Comparison of ENCODE assay signal across 9 mouse cellular contexts in genomic region chr11:109419961-109420566, GRCm38 (mm10). TPM values are rescaled to one million over a fixed set of nuclear protein-coding genes. Genes with fewer than 3 reads are reported as not detected.
DNase-seq lines count a peak whose midpoint lies in the region; ATAC-seq lines count a peak whose summit lies in the region.
"Had no signal": no experiment of that assay in that cellular context is flagged by ENCODE, and none has a peak within 500 bp of the region (broad histone marks: within the 10 kb centered on the region; RNA-seq: fewer than 3 reads in every experiment).

No protein-coding gene starts in this region.

- 0 out of 2 replicates have a peak overlapping the region, but pooled peaks have one; percentile 19 for H3K9ac ChIP-seq in limb, embryonic 12.5 days (replicated peaks)

- 49% methylated on average over 16 of the region's 16 CpGs for WGBS in limb, embryonic 12.5 days
- WGBS in limb, embryonic 10.5 days = 60% methylated on average over 16 of the region's 16 CpGs
- WGBS in macrophage (ENCODE audit: missing documents) = 4% methylated on average over 16 of the region's 16 CpGs

- H3K79me2 ChIP-seq in macrophage (ENCODE audit: inconsistent target) = peaks cover 12% of the 10 kb centered on the region

- no peak for DNase-seq in limb, embryonic 10.5 days (ENCODE audit: low spot score)
- peak; percentile 81 for DNase-seq in thymus, postnatal 14 days
- no peak for DNase-seq in testis, postnatal 10 days (ENCODE audit: low spot score)
- DNase-seq in layer of hippocampus, postnatal 14 days (ENCODE audit: low spot score in 2 of 2) = no peak
- DNase-seq in adrenal gland, postnatal 14 days = no peak

- peaks cover 7% of the 10 kb centered on the region; the same call in 1 of the 2 replicates for H3K27me3 ChIP-seq in limb, embryonic 12.5 days
- no peaks in the 10 kb centered on the region; the same call in 1 of the 2 replicates for H3K27me3 ChIP-seq in limb, embryonic 10.5 days (ENCODE audit: low read depth, poor library complexity, severe bottlenecking)

- H3K4me2 ChIP-seq in limb, embryonic 12.5 days = no peak overlapping the region

- no peaks in the 10 kb centered on the region for H3K9me3 ChIP-seq in limb, embryonic 12.5 days
- H3K9me3 ChIP-seq in limb, embryonic 10.5 days (replicated peaks) = no peaks in the 10 kb centered on the region

- peaks cover 4% of the 10 kb centered on the region; the same call in 1 of the 2 replicates for H3K4me1 ChIP-seq in limb, embryonic 12.5 days (replicated peaks)
- no peaks in the 10 kb centered on the region; the same call in 1 of the 2 replicates for H3K4me1 ChIP-seq in limb, embryonic 10.5 days
- no peaks in the 10 kb centered on the region for H3K4me1 ChIP-seq in brown adipose tissue, adult 24 weeks (ENCODE audit: control insufficient read depth, insufficient read depth, insufficient read length, low read length)

- ATAC-seq in limb, embryonic 12.5 days (ENCODE audit: insufficient number of reproducible peaks, insufficient read depth, low FRiP score, low TSS enrichment, low read depth) = no peak

- H3K27ac ChIP-seq in limb, embryonic 12.5 days = no peak overlapping the region
- H3K27ac ChIP-seq in limb, embryonic 10.5 days = no peak overlapping the region
- no peak overlapping the region for H3K27ac ChIP-seq in brown adipose tissue, adult 24 weeks (replicated peaks; ENCODE audit: low read depth, low read length)
- H3K27ac ChIP-seq in macrophage = peak overlapping the region; percentile 79

- H3K4me3 ChIP-seq in limb, embryonic 12.5 days (replicated peaks) = no peak overlapping the region
- no peak overlapping the region for H3K4me3 ChIP-seq in limb, embryonic 10.5 days
- peak overlapping the region; percentile 23; the same call in 1 of the 2 replicates for H3K4me3 ChIP-seq in brown adipose tissue, adult 24 weeks (ENCODE audit: insufficient read depth, low read depth, low read length)
- H3K4me3 ChIP-seq in macrophage (ENCODE audit: inconsistent target) = peak overlapping the region; percentile 5; the same call in 1 of the 2 replicates

- no peaks in the 10 kb centered on the region for H3K36me3 ChIP-seq in limb, embryonic 12.5 days
- H3K36me3 ChIP-seq in limb, embryonic 10.5 days = no peaks in the 10 kb centered on the region
- no peaks in the 10 kb centered on the region for H3K36me3 ChIP-seq in macrophage (ENCODE audit: inconsistent target)

RNA-seq across cellular contexts. Expression of gene Amz2, which starts 5.7 kb away (rescaled TPM):
- polyA plus RNA-seq in limb, embryonic 12.5 days (2016; fragmentation: Nextera tagmentation; extraction: Ambion mirVana) = 43.2 and 46.8 TPM in 2 replicates
- 43.1 and 46.2 TPM in 2 replicates for polyA plus RNA-seq in limb, embryonic 10.5 days (2016; fragmentation: Nextera tagmentation; extraction: Ambion mirVana)
- polyA plus RNA-seq in brown adipose tissue, adult 24 weeks (2012; ENCODE audit: insufficient read depth, insufficient read length, missing spikeins) = 37.3 and 51.5 TPM in 2 replicates
- total RNA-seq in macrophage (2018; cell fraction: chromatin; rRNA removed) = 10 to 100 TPM; 25.6 to 95.9 (median 56.5) TPM
- total RNA-seq in macrophage (2018; cell fraction: cytosol; rRNA removed) = 10 to 100 TPM; 24.6 to 33.2 (median 29.0) TPM
- total RNA-seq in macrophage (2018; cell fraction: nucleus; rRNA removed) = 10 to 100 TPM; 32.1 to 79.2 (median 45.3) TPM
- 22.7 to 28.5 TPM (median 22.9 TPM) in 3 replicates for polyA plus RNA-seq in macrophage (2018)
- total RNA-seq in layer of hippocampus, postnatal 14 days (2021) = 10 to 100 TPM; 70.6 to 75.2 TPM
- 41.0 and 41.1 TPM in 2 replicates for total RNA-seq in adrenal gland, postnatal 14 days (2021)

RNA-seq across cellular contexts. Expression of gene 9930022D16Rik, which starts 6.3 kb away (rescaled TPM):
- polyA plus RNA-seq in limb, embryonic 12.5 days (2016; fragmentation: Nextera tagmentation; extraction: Ambion mirVana) = not detected in 2 replicates
- polyA plus RNA-seq in limb, embryonic 10.5 days (2016; fragmentation: Nextera tagmentation; extraction: Ambion mirVana) = not detected in 2 replicates
- polyA plus RNA-seq in brown adipose tissue, adult 24 weeks (2012; ENCODE audit: insufficient read depth, insufficient read length, missing spikeins) = not detected in 2 replicates
- 10 to 100 TPM in 16 of 26 experiments, 1 to 10 TPM in 10; 4.7 to 50.1 (median 11.3) TPM for total RNA-seq in macrophage (2018; cell fraction: chromatin; rRNA removed)
- 1 to 10 TPM in 3 of 26 experiments, under 1 TPM in 23; 0.04 to 2.1 (median 0.42) TPM for total RNA-seq in macrophage (2018; cell fraction: cytosol; rRNA removed)
- 10 to 100 TPM in 19 of 26 experiments, 1 to 10 TPM in 7; 5.1 to 42.5 (median 15.9) TPM for total RNA-seq in macrophage (2018; cell fraction: nucleus; rRNA removed)
- 0.28 to 1.1 TPM (median 0.40 TPM) in 3 replicates for polyA plus RNA-seq in macrophage (2018)
- not detected for total RNA-seq in layer of hippocampus, postnatal 14 days (2021)
- not detected in 2 replicates for total RNA-seq in adrenal gland, postnatal 14 days (2021)
- total RNA-seq: liver, adult 2 months had no signal
- polyA plus RNA-seq: liver, adult 2 months had no signal

RNA-seq across cellular contexts. Expression of gene Arsg, which starts 53.1 kb away (rescaled TPM):
- polyA plus RNA-seq in limb, embryonic 12.5 days (2016; fragmentation: Nextera tagmentation; extraction: Ambion mirVana) = 2.8 and 4.3 TPM in 2 replicates
- 1.5 and 1.7 TPM in 2 replicates for polyA plus RNA-seq in limb, embryonic 10.5 days (2016; fragmentation: Nextera tagmentation; extraction: Ambion mirVana)
- 1.2 and 3.7 TPM in 2 replicates for polyA plus RNA-seq in brown adipose tissue, adult 24 weeks (2012; ENCODE audit: insufficient read depth, insufficient read length, missing spikeins)
- total RNA-seq in macrophage (2018; cell fraction: chromatin; rRNA removed) = 10 to 100 TPM; 10.1 to 29.8 (median 19.5) TPM
- total RNA-seq in macrophage (2018; cell fraction: cytosol; rRNA removed) = 1 to 10 TPM; 1.9 to 5.1 (median 3.2) TPM
- total RNA-seq in macrophage (2018; cell fraction: nucleus; rRNA removed) = 10 to 100 TPM in 17 of 26 experiments, 1 to 10 TPM in 9; 6.0 to 20.6 (median 11.4) TPM
- 2.1 to 3.4 TPM (median 2.5 TPM) in 3 replicates for polyA plus RNA-seq in macrophage (2018)
- total RNA-seq in layer of hippocampus, postnatal 14 days (2021) = 10 to 100 TPM; 10.4 to 11.2 TPM
- total RNA-seq in adrenal gland, postnatal 14 days (2021) = 3.3 and 7.0 TPM in 2 replicates

RNA-seq across cellular contexts. Expression of gene Slc16a6, which starts 53.3 kb away (rescaled TPM):
- polyA plus RNA-seq in limb, embryonic 12.5 days (2016; fragmentation: Nextera tagmentation; extraction: Ambion mirVana) = 3.5 and 3.6 TPM in 2 replicates
- polyA plus RNA-seq in limb, embryonic 10.5 days (2016; fragmentation: Nextera tagmentation; extraction: Ambion mirVana) = 4.7 and 5.1 TPM in 2 replicates
- 0.63 and 1.2 TPM in 2 replicates for polyA plus RNA-seq in brown adipose tissue, adult 24 weeks (2012; ENCODE audit: insufficient read depth, insufficient read length, missing spikeins)
- total RNA-seq in macrophage (2018; cell fraction: chromatin; rRNA removed) = 100 to 1,000 TPM in 25 of 26 experiments, 10 to 100 TPM in 1; 68.8 to 273 (median 190) TPM
- 100 to 1,000 TPM in 5 of 26 experiments, 10 to 100 TPM in 21; 41.7 to 127 (median 76.9) TPM for total RNA-seq in macrophage (2018; cell fraction: cytosol; rRNA removed)
- 100 to 1,000 TPM in 25 of 26 experiments, 10 to 100 TPM in 1; 85.2 to 241 (median 194) TPM for total RNA-seq in macrophage (2018; cell fraction: nucleus; rRNA removed)
- polyA plus RNA-seq in macrophage (2018) = 42.9 to 88.7 TPM (median 63.5 TPM) in 3 replicates
- 10 to 100 TPM in 1 of 2 experiments, 1 to 10 TPM in 1; 9.6 to 12.1 TPM for total RNA-seq in layer of hippocampus, postnatal 14 days (2021)
- 2.4 and 4.4 TPM in 2 replicates for total RNA-seq in adrenal gland, postnatal 14 days (2021)

RNA-seq across cellular contexts. Expression of gene Gna13, which starts 57.4 kb away (rescaled TPM):
- 20.3 and 22.2 TPM in 2 replicates for polyA plus RNA-seq in limb, embryonic 12.5 days (2016; fragmentation: Nextera tagmentation; extraction: Ambion mirVana)
- 20.1 and 20.6 TPM in 2 replicates for polyA plus RNA-seq in limb, embryonic 10.5 days (2016; fragmentation: Nextera tagmentation; extraction: Ambion mirVana)
- 41.6 and 43.8 TPM in 2 replicates for polyA plus RNA-seq in brown adipose tissue, adult 24 weeks (2012; ENCODE audit: insufficient read depth, insufficient read length, missing spikeins)
- total RNA-seq in macrophage (2018; cell fraction: chromatin; rRNA removed) = 100 to 1,000 TPM in 21 of 26 experiments, 10 to 100 TPM in 5; 69.8 to 341 (median 149) TPM
- total RNA-seq in macrophage (2018; cell fraction: cytosol; rRNA removed) = 100 to 1,000 TPM; 138 to 379 (median 169) TPM
- 100 to 1,000 TPM; 113 to 469 (median 244) TPM for total RNA-seq in macrophage (2018; cell fraction: nucleus; rRNA removed)
- polyA plus RNA-seq in macrophage (2018) = 52.2 to 84.3 TPM (median 79.7 TPM) in 3 replicates
- 10 to 100 TPM; 57.0 to 60.3 TPM for total RNA-seq in layer of hippocampus, postnatal 14 days (2021)
- 61.7 and 65.3 TPM in 2 replicates for total RNA-seq in adrenal gland, postnatal 14 days (2021)

Comparison
In these comparisons a context has a peak if more than half of its experiments do, and no peak if none do; other contexts are left out.
1. H3K4me3 ChIP-seq: peak in brown adipose tissue, adult 24 weeks (single experiment) and macrophage (single experiment); none in limb, embryonic 12.5 days (single experiment) and limb, embryonic 10.5 days (single experiment).